Mouse (Mus musculus) bone marrow macrophage, adult 2 months (primary cell): ENCODE results near the gene Drap1. TPM values are rescaled to one million over a fixed set of nuclear protein-coding genes. Genes with fewer than 3 reads are reported as not detected.

ENCODE experiments used
- H3K27ac ChIP-seq: 2 replicates; pipeline ENCODE4 v1.5.1; 2012; ENCODE audit warnings: low read depth, low read length; ENCODE audit not compliant: insufficient read depth
- H3K4me1 ChIP-seq: 2 replicates; pipeline ENCODE4 v1.6.1; 2012; ENCODE audit warnings: low read length; ENCODE audit not compliant: control insufficient read depth, insufficient read depth
- H3K4me3 ChIP-seq: 2 replicates; pipeline ENCODE4 v1.5.1; 2012; ENCODE audit warnings: mild to moderate bottlenecking, low read length, moderate library complexity; ENCODE audit not compliant: insufficient read depth
- CTCF ChIP-seq: IDR thresholded peaks from 2 replicates; pipeline ENCODE4 v1.5.1; 2012; ENCODE audit warnings: low read depth, mild to moderate bottlenecking, low read length, moderate library complexity
- POLR2A ChIP-seq: IDR thresholded peaks from 2 replicates; pipeline ENCODE4 v1.6.1; 2012; ENCODE audit warnings: mild to moderate bottlenecking, low read depth, low read length, borderline replicate concordance
- polyA plus RNA-seq: library from polyadenylated mRNA; stranded (reverse); fragments of >200 nt; gene quantifications from 2 replicates; pipeline ENCODE4 v1.2.4, GENCODE M21; 2012; ENCODE audit not compliant: missing spikeins, insufficient read depth, insufficient read length

The Drap1 gene
- polyA plus RNA-seq, 1 experiment = 167 TPM

DNA sequence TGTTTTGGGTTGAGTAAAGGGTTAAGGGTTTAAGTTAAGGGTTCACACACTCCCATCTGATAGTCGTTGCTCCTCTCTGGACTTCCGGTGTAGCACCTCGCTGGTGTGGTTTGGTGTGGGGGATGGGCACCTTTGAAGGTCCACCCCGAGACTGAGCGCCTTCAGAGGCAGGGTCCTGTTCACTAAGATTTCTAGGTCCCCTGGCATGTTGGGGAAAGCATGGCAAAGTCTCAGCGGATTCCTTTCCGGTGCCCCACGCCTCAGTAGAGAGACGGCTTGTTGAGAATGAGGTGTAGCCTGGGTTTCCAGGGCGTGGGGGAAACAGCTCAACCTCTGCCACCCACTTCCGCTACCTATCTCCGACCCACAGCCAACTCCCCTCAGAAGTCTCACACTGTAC is 35.1 kb downstream of the Drap1 start:
- Histone ChIP-seq H3K27ac (peak overlapping the region; percentile 78), H3K4me3 (peak overlapping the region; percentile 96), H3K4me1 (peaks cover 15% of the 10 kb centered on the region)
- TF ChIP-seq CTCF (no peak), POLR2A (no peak)

DNA sequence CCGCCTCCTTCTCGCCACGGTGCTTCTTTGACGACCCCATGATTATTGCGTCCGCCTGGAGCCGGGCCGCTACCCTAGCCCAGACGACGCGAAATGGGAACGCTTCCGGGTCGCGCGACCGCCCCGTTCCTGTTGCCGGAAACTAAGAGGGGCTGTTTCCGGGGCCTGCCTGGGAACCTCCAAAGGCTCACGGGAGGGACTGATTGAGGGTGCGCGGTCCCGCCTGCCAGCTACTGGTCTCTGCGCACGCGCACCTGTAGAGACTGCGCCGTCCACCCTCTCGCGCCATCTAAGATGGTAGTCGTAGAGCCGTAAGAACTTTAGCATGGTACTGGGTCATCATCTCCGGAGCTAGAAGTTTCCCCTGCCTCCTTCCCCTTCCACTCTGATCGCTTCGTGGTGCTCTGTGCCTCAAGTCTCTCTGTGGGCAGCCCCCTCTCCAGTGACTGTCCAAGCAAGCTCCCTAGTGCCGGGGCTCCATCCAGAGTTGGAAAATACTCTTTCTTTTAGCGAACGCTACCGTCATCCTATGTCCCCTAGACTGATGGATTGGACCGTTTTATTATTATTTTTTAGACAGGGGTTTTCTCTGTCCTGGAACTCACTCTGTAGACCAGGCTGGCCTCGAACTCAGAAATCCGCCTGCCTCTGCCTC is 36.1 kb downstream of the Drap1 start, which contains the start of gene Sart1:
Gene Sart1, minus strand, starts transcription at position 116 of the 655 bp plus-strand sequence.
- Histone ChIP-seq H3K4me1 (peaks cover 9% of the 10 kb centered on the region), H3K4me3 (peak within 1 kb of the TSS; percentile 96), H3K27ac (peak within 1 kb of the TSS; percentile 78)
- TF ChIP-seq POLR2A (no peak), CTCF (no peak)

DNA sequence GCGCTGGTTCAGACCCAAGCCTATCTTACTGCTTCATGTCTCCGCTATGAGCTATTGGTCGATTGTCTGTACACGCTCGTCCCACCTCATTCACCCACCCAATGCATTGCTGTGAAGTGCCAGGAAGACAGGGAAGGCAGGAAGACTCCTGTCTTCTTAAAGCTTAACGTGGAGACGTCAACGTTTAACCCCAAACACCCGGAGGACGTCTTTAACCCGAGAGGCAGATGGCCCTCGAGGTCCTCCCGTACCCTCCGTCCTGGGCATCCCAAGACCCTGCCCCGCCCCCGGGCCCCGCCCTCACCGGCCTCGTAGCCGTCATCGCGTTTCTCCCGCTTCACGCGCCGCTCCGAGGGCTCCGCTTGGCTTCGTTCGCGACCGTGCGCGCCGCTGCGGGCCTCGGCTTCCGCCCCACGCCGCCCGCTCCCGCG is 36.8 kb downstream of the Drap1 start:
- Histone ChIP-seq H3K4me3 (peak overlapping the region; percentile 90), H3K4me1 (peaks cover 9% of the 10 kb centered on the region), H3K27ac (peak overlapping the region; percentile 67)
- no peak for TF ChIP-seq POLR2A
- no peak for TF ChIP-seq CTCF

DNA sequence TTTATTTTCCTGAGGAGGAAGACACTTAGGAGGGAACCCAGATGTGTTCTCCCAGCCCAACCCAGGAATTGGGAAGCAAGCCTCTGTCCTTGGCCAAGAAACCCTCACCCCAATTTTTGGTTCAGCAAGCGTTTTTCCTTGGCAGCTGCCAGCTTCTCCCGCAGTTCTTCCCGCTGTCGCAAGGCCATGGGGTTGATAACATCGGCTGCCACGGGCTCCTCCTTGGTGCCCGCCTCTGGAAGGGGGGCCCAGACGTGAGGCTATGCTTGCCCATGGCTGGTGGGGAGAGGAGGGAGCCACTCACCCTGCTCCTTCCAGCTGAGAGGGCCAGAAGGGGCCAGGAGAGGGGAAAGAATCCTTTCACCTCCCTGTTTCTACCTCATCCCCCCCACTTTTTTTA is 40.1 kb downstream of the Drap1 start:
- Histone ChIP-seq H3K4me3 (no peak overlapping the region), H3K27ac (no peak overlapping the region), H3K4me1 (peaks cover 9% of the 10 kb centered on the region)
- TF ChIP-seq POLR2A (no peak), CTCF (no peak)

DNA sequence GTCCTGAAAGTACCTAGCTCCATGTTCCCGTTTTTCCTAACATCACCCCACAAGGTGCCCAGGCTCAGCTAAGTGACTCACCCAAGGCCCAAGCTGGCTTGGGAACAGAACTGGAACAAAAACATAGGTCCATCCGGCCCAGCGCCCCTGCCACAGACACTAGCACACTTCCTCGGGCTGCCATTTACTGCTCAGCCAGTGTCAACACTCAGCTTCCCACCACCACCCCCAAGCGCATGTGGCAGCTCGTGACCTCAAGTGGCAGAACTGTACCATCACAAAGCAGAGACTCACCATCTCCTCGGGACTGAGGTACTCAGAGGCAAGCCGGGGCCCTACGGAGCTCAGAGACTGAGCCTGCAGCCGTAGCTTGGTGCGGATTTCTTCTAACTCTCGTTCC is 41.5 kb downstream of the Drap1 start:
- no peak overlapping the region for H3K27ac ChIP-seq
- H3K4me1 ChIP-seq = peaks cover 9% of the 10 kb centered on the region
- no peak for TF ChIP-seq POLR2A
- no peak for TF ChIP-seq CTCF
- H3K4me3 ChIP-seq = no peak overlapping the region

DNA sequence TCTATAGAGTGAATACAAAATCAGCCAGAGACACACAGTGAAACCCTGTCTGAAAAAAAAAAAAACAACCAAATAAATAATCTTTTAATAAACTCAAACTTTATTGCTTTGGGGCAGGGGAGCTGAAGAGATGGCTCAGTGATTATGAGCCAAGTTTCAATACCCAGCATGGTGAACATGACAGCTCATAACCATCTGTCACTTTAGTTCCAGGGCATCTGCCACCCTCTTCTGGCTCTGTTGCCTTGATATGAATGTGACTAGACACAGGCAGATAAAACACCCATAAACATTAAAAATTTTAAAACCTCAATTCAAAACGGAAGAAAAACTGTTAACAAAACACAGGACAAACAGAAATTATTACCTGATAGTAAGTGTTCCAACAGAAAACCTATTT is 47.3 kb downstream of the Drap1 start:
- Histone ChIP-seq H3K4me3 (no peak overlapping the region), H3K4me1 (no peaks in the 10 kb centered on the region), H3K27ac (no peak overlapping the region)
- TF ChIP-seq POLR2A (no peak), CTCF (no peak)

DNA sequence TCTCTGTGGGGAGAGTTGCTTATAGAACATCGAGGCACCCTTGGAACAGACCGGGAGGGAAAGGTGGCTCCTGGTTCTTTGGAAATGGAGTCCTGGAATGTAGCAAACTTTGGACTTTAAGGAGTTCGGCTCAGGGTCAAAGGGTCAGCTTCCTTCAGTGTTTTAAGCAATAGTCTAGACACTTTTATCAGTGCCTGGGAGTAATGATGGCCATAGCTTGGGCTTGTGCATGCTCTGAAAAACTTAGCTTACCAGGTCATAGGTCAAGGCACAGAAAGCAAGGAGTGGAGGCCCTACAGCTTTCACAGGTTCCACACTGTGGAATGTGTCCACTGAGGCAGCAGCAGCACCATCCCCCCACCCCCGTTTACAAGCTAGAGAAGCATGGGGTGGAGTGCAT is 50.0 kb downstream of the Drap1 start:
- Histone ChIP-seq H3K4me1 (no peaks in the 10 kb centered on the region), H3K4me3 (no peak overlapping the region), H3K27ac (no peak overlapping the region)
- TF ChIP-seq POLR2A = no peak
- TF ChIP-seq CTCF = no peak

DNA sequence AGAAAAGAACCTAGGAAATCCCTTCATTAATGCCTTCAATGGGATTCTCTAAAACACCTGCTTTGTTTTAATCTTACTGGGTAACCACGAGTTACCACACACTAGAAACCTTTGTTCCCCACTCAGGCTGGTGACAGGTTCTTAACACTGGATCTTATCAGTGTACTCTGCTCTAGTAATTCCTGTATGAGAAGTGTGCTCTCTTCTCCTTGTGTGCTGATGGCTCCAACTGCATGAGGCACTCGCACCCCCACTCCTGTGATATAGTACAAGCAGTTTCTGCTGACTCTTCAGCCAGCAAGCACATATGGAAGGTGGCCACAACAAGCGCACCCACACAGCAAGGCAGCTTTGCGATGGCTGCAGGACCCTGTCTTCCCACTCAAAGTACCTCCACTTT is 50.6 kb downstream of the Drap1 start:
- H3K4me1 ChIP-seq = no peaks in the 10 kb centered on the region
- TF ChIP-seq CTCF (no peak), POLR2A (no peak)
- no peak overlapping the region for H3K4me3 ChIP-seq
- no peak overlapping the region for H3K27ac ChIP-seq

Other genes with a start within 250 kb of the Drap1 start
- 25.2 and 32.7 TPM in 2 replicates for gene Pacs1, start 151.9 kb downstream of the Drap1 start, polyA plus RNA-seq
- gene Sf3b2, start 129.5 kb downstream of the Drap1 start, polyA plus RNA-seq = 141 and 143 TPM in 2 replicates
- not detected in 2 replicates for gene Gal3st3, start 126.6 kb downstream of the Drap1 start, polyA plus RNA-seq
- gene Catsper1, start 89.2 kb downstream of the Drap1 start, polyA plus RNA-seq = not detected in 2 replicates
- not detected in 2 replicates for gene Cst6, start 75.4 kb downstream of the Drap1 start, polyA plus RNA-seq
- 20.8 and 26.3 TPM in 2 replicates for gene Eif1ad, start 58.2 kb downstream of the Drap1 start, polyA plus RNA-seq
- gene Banf1, start 57.8 kb downstream of the Drap1 start, polyA plus RNA-seq = 102 and 103 TPM in 2 replicates
- gene Sart1, start 36.3 kb downstream of the Drap1 start, polyA plus RNA-seq = 103 and 110 TPM in 2 replicates
- not detected in 2 replicates for gene Tsga10ip, start 22.5 kb downstream of the Drap1 start, polyA plus RNA-seq
- gene AI837181, start 165 bp upstream of the Drap1 start, polyA plus RNA-seq = 47.5 and 53.7 TPM in 2 replicates
- 0.50 and 1.6 TPM in 2 replicates for gene Fosl1, start 22.6 kb upstream of the Drap1 start, polyA plus RNA-seq
- 3.6 and 4.2 TPM in 2 replicates for gene Ccdc85b, start 32.9 kb upstream of the Drap1 start, polyA plus RNA-seq
- 69.7 and 70.6 TPM in 2 replicates for gene Fibp, start 35.6 kb upstream of the Drap1 start, polyA plus RNA-seq
- not detected in 2 replicates for gene Ctsw, start 43.5 kb upstream of the Drap1 start, polyA plus RNA-seq
- gene Efemp2, start 49.0 kb upstream of the Drap1 start, polyA plus RNA-seq = 9.1 and 11.3 TPM in 2 replicates
- gene Mus81, start 63.4 kb upstream of the Drap1 start, polyA plus RNA-seq = 16.7 and 19.8 TPM in 2 replicates
- gene Cfl1, start 65.5 kb upstream of the Drap1 start, polyA plus RNA-seq = 1,898 and 2,021 TPM in 2 replicates
- gene 1700020D05Rik, start 78.8 kb upstream of the Drap1 start, polyA plus RNA-seq = 5.1 and 7.7 TPM in 2 replicates
- 34.1 and 43.8 TPM in 2 replicates for gene Snx32, start 85.6 kb upstream of the Drap1 start, polyA plus RNA-seq
- not detected in 2 replicates for gene Ovol1, start 135.7 kb upstream of the Drap1 start, polyA plus RNA-seq
- gene Ap5b1, start 143.0 kb upstream of the Drap1 start, polyA plus RNA-seq = 13.5 and 14.4 TPM in 2 replicates
- 82.4 and 102 TPM in 2 replicates for gene Rnaseh2c, start 176.9 kb upstream of the Drap1 start, polyA plus RNA-seq
- 56.1 and 56.6 TPM in 2 replicates for gene Kat5, start 185.3 kb upstream of the Drap1 start, polyA plus RNA-seq
- 77.1 and 93.4 TPM in 2 replicates for gene Rela, start 212.5 kb upstream of the Drap1 start, polyA plus RNA-seq
- 93.4 and 117 TPM in 2 replicates for gene Sipa1, start 238.7 kb upstream of the Drap1 start, polyA plus RNA-seq